ENCODE assay signal across 26 mouse cellular contexts in the genomic region with DNA sequence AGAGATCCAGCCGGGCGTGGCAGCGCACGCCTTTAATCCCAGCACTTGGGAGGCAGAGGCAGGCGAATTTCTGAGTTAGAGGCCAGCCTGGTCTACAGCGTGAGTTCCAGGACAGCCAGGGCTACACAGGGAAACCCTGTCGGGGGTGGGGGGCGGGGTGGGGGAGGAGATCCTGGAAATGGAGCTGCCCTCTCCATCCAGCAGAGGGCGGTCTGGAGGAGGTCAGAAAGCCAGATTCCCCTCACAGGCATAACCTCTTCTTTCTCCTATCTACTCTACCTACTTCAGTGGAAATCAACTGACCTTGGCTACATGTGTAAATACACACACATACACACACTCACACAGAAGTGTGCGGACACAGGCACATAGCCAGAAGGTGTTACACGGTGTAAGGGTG. TPM values are rescaled to one million over a fixed set of nuclear protein-coding genes. Genes with fewer than 3 reads are reported as not detected.
DNase-seq lines count a peak whose midpoint lies in the region; ATAC-seq and TF ChIP-seq lines count a peak whose summit lies in the region.
"Not testable (repeated sequence)": the region's sequence is repeated elsewhere in the genome, so short reads cannot be mapped to it uniquely, and the experiment has no call there.
"Had no signal": no experiment of that assay in that cellular context is flagged by ENCODE, and none has a peak within 500 bp of the region (broad histone marks: within the 10 kb centered on the region; RNA-seq: fewer than 3 reads in every experiment).

No protein-coding gene starts in this region.

- peak; percentile 12 for TF ChIP-seq RAD21 in CH12.LX (IDR thresholded peaks at IDR 0.05; ENCODE audit: low read depth, low read length)

- 66% methylated on average over 11 of the region's 11 CpGs for WGBS in heart, adult 2 months
- WGBS in intestine, postnatal 0 days, result 64% methylated on average over 11 of the region's 11 CpGs
- 48% methylated on average over 11 of the region's 11 CpGs for WGBS in liver, postnatal 0 days (ENCODE audit: insufficient replicate concordance)

- not testable (repeated sequence) for TF ChIP-seq POLR2A in CH12.LX (IDR thresholded peaks at IDR 0.05; ENCODE audit: low read depth, low read length); heart, adult 2 months (IDR thresholded peaks at IDR 0.05; ENCODE audit: insufficient read depth, low read depth, low read length)

- not testable (repeated sequence) for H3K4me2 ChIP-seq in CH12.LX (ENCODE audit: insufficient read depth, low read depth, poor library complexity, severe bottlenecking); intestine, postnatal 0 days (replicated peaks; ENCODE audit: low read depth); liver, postnatal 0 days (ENCODE audit: low read depth, low read length)

- peaks cover 52% of the 10 kb centered on the region for H3K27me3 ChIP-seq in CH12.LX (replicated peaks)
- H3K27me3 ChIP-seq in heart, adult 2 months (ENCODE audit: control insufficient read depth, insufficient read depth, low read length), result peaks cover 25% of the 10 kb centered on the region
- peaks cover 37% of the 10 kb centered on the region for H3K27me3 ChIP-seq in intestine, postnatal 0 days (replicated peaks; ENCODE audit: control insufficient read depth, insufficient read depth, low read length)
- peaks cover 41% of the 10 kb centered on the region for H3K27me3 ChIP-seq in liver, postnatal 0 days (ENCODE audit: insufficient read depth, low read length)

- ATAC-seq in intestine, postnatal 0 days; liver, postnatal 0 days: not testable (repeated sequence)

- DNase-seq in CH12.LX (ENCODE audit: extremely low read depth) (peak; percentile 40), R1 (ENCODE audit: low read depth, low spot score) (peak; percentile 66)
- DNase-seq in heart, adult 2 months; liver, postnatal 0 days: not testable (repeated sequence)
- DNase-seq in naive thymus-derived CD4-positive, alpha-beta T cell, adult 2 months (ENCODE audit: low read depth), result peak; percentile 28
- DNase-seq in thymus, postnatal 14 days, result peak; percentile 21

- peak in 1 of 2 experiments; percentile 60; a peak in 3 of 4 replicates for TF ChIP-seq CTCF in CH12.LX (conservative IDR thresholded peaks at IDR 0.05 in 1 of 2, IDR thresholded peaks at IDR 0.05 in 1 of 2; ENCODE audit: low read depth in 2 of 2, low read length in 2 of 2)
- TF ChIP-seq CTCF in heart, adult 2 months (IDR thresholded peaks at IDR 0.05), result peak; percentile 24
- peak; percentile 37 for TF ChIP-seq CTCF in intestine, postnatal 0 days (IDR thresholded peaks at IDR 0.05; ENCODE audit: low read depth)
- peak; percentile 28; the same call in 1 of the 2 replicates for TF ChIP-seq CTCF in liver, postnatal 0 days (IDR thresholded peaks at IDR 0.05; ENCODE audit: low read depth)

- not testable (repeated sequence) for H3K9me3 ChIP-seq in CH12.LX (replicated peaks; ENCODE audit: low read length); intestine, postnatal 0 days (ENCODE audit: control insufficient read depth); liver, postnatal 0 days (ENCODE audit: low read length)

- H3K4me3 ChIP-seq in CH12.LX (replicated peaks in 1 of 3; ENCODE audit: low read depth in 2 of 3, low read length in 2 of 3, poor library complexity in 1 of 3); heart, adult 2 months; intestine, postnatal 0 days (ENCODE audit: low read depth, low read length); liver, postnatal 0 days (ENCODE audit: low read depth, low read length): not testable (repeated sequence)

- H3K79me2 ChIP-seq in CH12.LX (replicated peaks; ENCODE audit: control insufficient read depth, extremely low read depth, insufficient read depth, poor library complexity, severe bottlenecking); heart, adult 2 months (replicated peaks; ENCODE audit: control insufficient read depth, insufficient read depth, low read length): not testable (repeated sequence)

- not testable (repeated sequence) for H3K27ac ChIP-seq in CH12.LX (ENCODE audit: insufficient read depth, low read depth); heart, adult 2 months; intestine, postnatal 0 days (ENCODE audit: low read depth, low read length); liver, postnatal 0 days (ENCODE audit: low read depth)

- dilution Hi-C loops in CH12.LX (cut with MboI; ENCODE audit: extremely low pct_ligation_motif_present, extremely low pct_unique_long_range_greater_than_20kb, low sequenced_read_pairs), result not testable (repeated sequence)

- not testable (repeated sequence) for H3K36me3 ChIP-seq in CH12.LX (replicated peaks in 1 of 2; ENCODE audit: control insufficient read depth in 1 of 2, insufficient read depth in 1 of 2, low read length in 1 of 2); heart, adult 2 months (ENCODE audit: control insufficient read depth, insufficient read depth, low read length); intestine, postnatal 0 days (ENCODE audit: control insufficient read depth, insufficient read depth); liver, postnatal 0 days (replicated peaks; ENCODE audit: insufficient read depth, low read length)

- intact Hi-C loops in heart, adult 2 months (cut with DNase I), result not testable (repeated sequence)

- not testable (repeated sequence) for H3K9ac ChIP-seq in CH12.LX (ENCODE audit: insufficient read depth, low read depth); heart, adult 2 months (ENCODE audit: low read depth, low read length); intestine, postnatal 0 days (ENCODE audit: low read depth, low read length); liver, postnatal 0 days (replicated peaks)

- not testable (repeated sequence) for H3K4me1 ChIP-seq in CH12.LX (ENCODE audit: control insufficient read depth in 1 of 2, insufficient read depth in 2 of 2); heart, adult 2 months (ENCODE audit: control insufficient read depth, insufficient read depth, low read length); intestine, postnatal 0 days (replicated peaks; ENCODE audit: control insufficient read depth, insufficient read depth, low read length); liver, postnatal 0 days (ENCODE audit: insufficient read depth)

- in situ Hi-C loops in CH12.LX (cut with MboI; ENCODE audit: low pct_ligation_motif_present, low pct_unique_long_range_greater_than_20kb, low sequenced_read_pairs), result not testable (repeated sequence)

- TF ChIP-seq EP300 in CH12.LX (IDR thresholded peaks at IDR 0.05; ENCODE audit: low read length); heart, adult 2 months (IDR thresholded peaks at IDR 0.05; ENCODE audit: insufficient read depth, low read depth, low read length); liver, postnatal 0 days (IDR thresholded peaks at IDR 0.05; ENCODE audit: low read depth): not testable (repeated sequence)

TF ChIP-seq in CH12.LX, 34 proteins besides CTCF, POLR2A, EP300 and RAD21:
- TF ChIP-seq SMC3 (IDR thresholded peaks at IDR 0.05; ENCODE audit: low read depth, low read length), result peak; percentile 53
TF ChIP-seq in CH12.LX: peak in this region for 1; not testable (repeated sequence) for 33.

RNA-seq across cellular contexts. Expression of gene Hand1, which starts 7.4 kb away (rescaled TPM):
- total RNA-seq in CH12.LX (2012; rRNA removed), result not detected in 2 replicates
- total RNA-seq in CH12.LX (2014; rRNA removed), result not detected in 2 replicates
- polyA plus RNA-seq in CH12.LX (2012; ENCODE audit: insufficient read length, low read depth), result not detected in 2 replicates
- total RNA-seq in heart, adult 2 months (2021), result not detected
- not detected in 2 replicates for polyA plus RNA-seq in heart, adult 2 months (2012; rRNA removed)
- polyA plus RNA-seq in intestine, postnatal 0 days (2015; fragmentation: Nextera tagmentation; extraction: Ambion mirVana), result 17.4 and 20.7 TPM in 2 replicates
- polyA plus RNA-seq in liver, postnatal 0 days (2015; fragmentation: Nextera tagmentation; extraction: Ambion mirVana), result 0.07 TPM in 1 of 2 replicates, not detected in the other
- total RNA-seq: common myeloid progenitor, adult 5-6 weeks; gastrocnemius, adult 8-10 months; gastrocnemius, postnatal 4 days; heart, postnatal 25 days; layer of hippocampus, adult 18-20 months; layer of hippocampus, postnatal 14 days; left cerebral cortex, adult 2 months; left cerebral cortex, postnatal 25 days; megakaryocyte, adult 5-6 weeks had no signal
- polyA plus RNA-seq: activated CD4-positive, CD25-positive, alpha-beta regulatory T cell, adult 4 months; brain, embryonic 14.5 days; CD4-positive, CD25-positive, alpha-beta regulatory T cell, adult 4 months; erythroblast, embryonic 14.5 days; forebrain, embryonic 11.5 days; forebrain, embryonic 16.5 days; hindbrain, embryonic 13.5 days; kidney, embryonic 14.5 days; midbrain, embryonic 11.5 days; midbrain, embryonic 16.5 days had no signal

RNA-seq across cellular contexts. Expression of gene Sap30l, which starts 23.8 kb away (rescaled TPM):
- 23.1 and 28.0 TPM in 2 replicates for total RNA-seq in CH12.LX (2012; rRNA removed)
- total RNA-seq in CH12.LX (2014; rRNA removed), result 16.8 and 17.1 TPM in 2 replicates
- polyA plus RNA-seq in CH12.LX (2012; ENCODE audit: insufficient read length, low read depth), result 20.8 and 23.0 TPM in 2 replicates
- total RNA-seq in heart, adult 2 months (2021), result 10 to 100 TPM; 43.2 to 49.2 TPM
- polyA plus RNA-seq in heart, adult 2 months (2012; rRNA removed), result 18.8 and 21.2 TPM in 2 replicates
- 19.3 and 21.2 TPM in 2 replicates for polyA plus RNA-seq in intestine, postnatal 0 days (2015; fragmentation: Nextera tagmentation; extraction: Ambion mirVana)
- polyA plus RNA-seq in liver, postnatal 0 days (2015; fragmentation: Nextera tagmentation; extraction: Ambion mirVana), result 5.8 and 7.1 TPM in 2 replicates

Comparison
In these comparisons a context has a peak if more than half of its experiments do, and no peak if none do; other contexts are left out.
1. RNA of gene Hand1, which starts 7.4 kb away (polyA plus RNA-seq): 17.4 to 20.7 TPM in intestine, postnatal 0 days; 0.07 TPM in liver, postnatal 0 days, not detected in CH12.LX and not detected in heart, adult 2 months; every median in the first group is over 10 times any median in the second.